Mouse (Mus musculus): ENCODE measurements around the gene Dnaaf2. TPM values are rescaled to one million over a fixed set of nuclear protein-coding genes. Genes with fewer than 3 reads are reported as not detected.
"Not testable (repeated sequence)": the region's sequence is repeated elsewhere in the genome, so short reads cannot be mapped to it uniquely, and the experiment has no call there.

Dnaaf2 gene
- total RNA-seq, 2 experiments from 2014 or later = 0.57 to 1.2 TPM

DNA sequence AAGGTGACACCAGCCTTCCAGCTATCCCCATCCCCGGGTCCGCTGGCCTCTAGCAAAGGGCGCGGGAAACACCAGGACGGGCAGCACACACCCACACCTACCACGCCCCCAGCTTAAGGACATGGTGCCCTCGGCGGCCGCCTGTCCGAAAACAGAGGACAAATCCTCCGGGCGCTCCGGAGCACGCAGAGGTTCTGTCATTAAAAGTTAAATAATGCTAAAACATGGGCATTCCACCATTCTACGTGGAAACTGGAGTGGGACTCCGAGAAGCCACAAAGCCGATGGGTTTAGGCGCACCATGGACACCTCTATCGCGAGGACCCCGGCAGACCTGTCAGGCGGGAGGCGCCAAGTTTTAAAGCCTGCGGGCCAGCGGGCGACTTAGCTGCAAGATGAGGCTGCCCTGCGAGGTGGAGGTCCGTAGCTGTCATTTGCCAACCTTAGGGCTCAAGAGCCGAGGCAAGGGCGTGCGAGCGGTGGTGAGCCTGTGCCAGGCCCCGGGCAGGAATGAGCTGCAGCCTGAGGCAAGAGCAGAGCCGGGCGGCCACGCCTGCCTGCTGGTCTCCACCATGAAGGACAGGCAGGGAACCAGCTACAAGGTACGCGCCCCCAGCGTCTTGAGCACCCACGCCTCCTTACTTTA, 29.6 kb downstream of the Dnaaf2 start, which contains the start of gene Lrr1:
TSS of gene Lrr1 (plus strand) at position 354 of the 646 bp plus-strand sequence.
- intact Hi-C loops (cut with DNase I) = no loop called here
- DNase-seq = peak; percentile 92

- DNase-seq = no peak
These were observed 30.4 kb downstream of the Dnaaf2 start for GRCm38 (mm10) chr12:69167656-69168460.

GRCm38 (mm10) chr12:69166861-69167581, 31.2 kb downstream of the Dnaaf2 start:
- intact Hi-C loops (cut with DNase I); DNase-seq: not testable (repeated sequence)

More at GRCm38 (mm10) chr12:69167656-69168460, 30.4 kb downstream of the Dnaaf2 start:
- intact Hi-C loops (cut with DNase I) = no loop called here

DNA sequence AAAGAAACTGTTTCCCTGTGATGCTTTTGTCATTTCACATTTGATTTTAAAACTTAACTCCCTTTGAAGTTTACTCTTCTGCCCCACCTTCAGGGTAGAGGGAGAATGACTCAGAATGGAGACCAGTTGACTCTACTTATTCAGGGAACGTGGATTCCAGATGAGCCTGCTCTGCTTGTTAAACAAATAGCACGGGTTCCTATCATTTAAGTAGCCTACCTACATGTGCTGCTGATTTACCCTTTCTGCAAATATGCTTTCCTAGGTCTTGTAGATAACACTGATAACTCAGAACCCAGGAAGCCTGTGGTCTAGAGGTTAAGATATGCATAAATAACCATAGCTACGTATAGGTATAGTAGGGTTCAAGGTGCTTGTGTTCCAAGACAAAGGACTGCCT, 33.3 kb downstream of the Dnaaf2 start:
- intact Hi-C loops (cut with DNase I) = no loop called here
- DNase-seq = no peak

DNA sequence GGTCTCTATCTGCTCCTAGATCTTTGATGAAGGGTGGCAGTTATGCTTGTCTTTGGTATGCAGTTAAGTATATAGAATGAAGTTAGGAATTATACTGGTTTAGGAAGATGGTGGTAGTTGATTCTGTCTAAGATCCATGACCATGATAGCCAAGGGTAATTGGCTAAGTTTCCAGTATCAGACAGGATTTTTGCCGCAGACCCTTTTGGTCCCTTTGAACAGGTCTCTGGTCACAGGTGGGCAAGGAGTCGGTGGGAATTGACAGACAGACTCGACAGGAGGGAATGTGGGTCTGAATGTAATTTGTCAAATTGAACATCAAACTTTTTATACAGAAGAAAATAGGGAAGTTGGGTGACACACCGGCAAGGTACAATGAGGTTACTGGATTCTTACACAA, 34.6 kb downstream of the Dnaaf2 start:
- DNase-seq; intact Hi-C loops (cut with DNase I): not testable (repeated sequence)

GRCm38 (mm10) chr12:69160677-69161076, 37.6 kb downstream of the Dnaaf2 start:
- intact Hi-C loops (cut with DNase I); DNase-seq: not testable (repeated sequence)

- peak; percentile 40 to 58 for DNase-seq
- intact Hi-C loops (cut with DNase I) = no loop called here
These were observed 38.7 kb downstream of the Dnaaf2 start for GRCm38 (mm10) chr12:69159578-69159940.

DNA sequence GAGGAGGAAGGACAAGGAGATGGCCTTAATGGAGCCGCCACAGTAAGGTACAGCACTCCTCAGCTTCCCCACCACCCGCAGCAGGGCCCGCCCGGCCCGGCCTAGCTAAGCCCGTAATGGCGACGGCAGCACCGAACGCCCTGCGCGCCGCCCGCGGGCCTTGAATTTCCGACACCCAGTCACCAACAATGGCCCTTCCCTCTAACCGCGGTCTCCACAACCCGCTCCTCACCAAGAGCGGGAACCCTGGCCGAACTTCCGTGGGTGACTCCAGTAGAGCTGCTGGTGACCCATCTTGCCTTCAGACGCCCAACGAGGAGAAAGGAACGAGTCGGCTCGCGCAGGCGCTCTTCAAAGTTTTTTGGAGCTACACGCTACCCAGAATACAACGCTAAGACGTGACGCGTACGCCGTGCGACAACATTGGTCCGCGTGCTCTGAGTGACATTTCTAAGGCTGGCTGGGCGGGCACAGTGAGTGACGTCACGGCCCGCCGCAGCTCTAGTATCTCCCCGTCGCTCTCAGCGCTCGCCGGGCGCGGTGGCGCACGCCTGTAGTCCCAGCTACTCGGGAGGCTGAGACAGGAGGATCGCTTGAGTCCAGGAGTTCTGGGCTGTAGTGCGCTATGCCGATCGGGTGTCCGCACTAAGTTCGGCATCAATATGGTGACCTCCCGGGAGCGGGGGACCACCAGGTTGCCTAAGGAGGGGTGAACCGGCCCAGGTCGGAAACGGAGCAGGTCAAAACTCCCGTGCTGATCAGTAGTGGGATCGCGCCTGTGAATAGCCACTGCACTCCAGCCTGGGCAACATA, 39.3 kb downstream of the Dnaaf2 start, which contains the start of gene Rps29:
TSS of gene Rps29 (minus strand) at position 422 of the 813 bp plus-strand sequence.
- intact Hi-C loops (cut with DNase I) = not testable (repeated sequence)
- DNase-seq = peak; percentile 98

GRCm38 (mm10) chr12:69158366-69158764, 39.9 kb downstream of the Dnaaf2 start:
- no peak for DNase-seq
- intact Hi-C loops (cut with DNase I) = no loop called here

GRCm38 (mm10) chr12:69157107-69157506, 41.1 kb downstream of the Dnaaf2 start:
- intact Hi-C loops (cut with DNase I) = no loop called here
- DNase-seq = no peak

DNA sequence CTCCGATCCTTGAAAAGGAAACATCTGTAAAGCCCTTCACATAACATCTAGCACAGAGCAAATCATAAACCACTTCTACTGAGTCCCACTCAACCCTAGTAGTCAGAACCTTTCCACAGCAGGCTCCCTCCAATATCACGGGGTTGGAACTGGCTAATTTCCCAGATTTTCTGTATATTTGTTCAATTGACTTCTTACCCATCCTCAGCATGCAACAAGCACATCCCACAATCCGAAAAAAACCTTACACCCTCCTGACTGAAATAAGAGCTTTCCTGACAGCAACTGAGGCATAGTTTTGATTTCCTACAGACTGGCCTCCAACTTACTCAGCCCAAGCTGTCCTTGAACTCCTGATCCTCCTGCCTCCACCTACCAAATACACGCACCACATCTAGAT, 41.8 kb downstream of the Dnaaf2 start:
- intact Hi-C loops (cut with DNase I) = no loop called here
- DNase-seq = no peak

DNA sequence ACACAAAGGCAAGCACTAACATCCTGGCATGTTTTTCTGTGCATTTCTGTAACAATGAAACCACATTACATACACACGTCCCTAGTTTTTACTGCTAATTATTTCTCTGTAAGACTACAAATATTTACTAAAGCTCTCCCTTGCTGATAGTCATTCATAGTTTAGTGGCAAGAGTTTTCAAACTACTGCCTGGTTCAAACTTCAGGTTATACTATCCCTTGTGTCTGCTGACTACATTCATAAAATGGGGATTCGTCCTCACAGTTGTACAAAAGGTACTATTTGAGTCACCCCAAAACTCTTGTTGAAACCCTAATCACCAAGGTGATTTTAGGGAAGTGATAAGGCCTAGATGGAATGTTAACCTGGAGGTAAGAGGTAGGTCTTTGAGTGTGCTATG, 42.3 kb downstream of the Dnaaf2 start:
- no peak for DNase-seq
- intact Hi-C loops (cut with DNase I) = no loop called here

- intact Hi-C loops (cut with DNase I) = no loop called here
- no peak for DNase-seq
These were observed 48.2 kb downstream of the Dnaaf2 start for GRCm38 (mm10) chr12:69150049-69150448.

GRCm38 (mm10) chr12:69147166-69147735, 51.0 kb downstream of the Dnaaf2 start:
- peak; percentile 26 to 35 for DNase-seq
- intact Hi-C loops (cut with DNase I) = no loop called here

DNA sequence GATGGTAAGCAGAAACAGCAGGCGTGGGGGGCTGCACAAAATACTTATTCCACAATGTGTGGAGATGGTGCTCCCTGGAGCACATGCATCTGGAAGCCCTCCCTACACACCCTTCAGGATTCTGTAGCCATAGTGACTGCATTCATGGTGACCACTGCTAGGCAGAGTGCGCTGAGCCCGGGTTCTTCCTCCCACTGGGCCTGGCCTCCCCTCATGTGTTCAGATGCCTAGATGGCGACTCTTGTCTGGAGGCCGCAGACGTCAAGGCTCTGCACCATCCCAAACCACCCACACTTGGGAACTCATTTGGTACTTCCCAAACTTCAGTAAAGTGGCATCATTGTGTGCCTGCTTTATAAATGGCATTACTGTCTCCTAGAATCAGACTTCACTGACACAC, 54.8 kb downstream of the Dnaaf2 start:
- no peak for DNase-seq
- intact Hi-C loops (cut with DNase I) = no loop called here

DNA sequence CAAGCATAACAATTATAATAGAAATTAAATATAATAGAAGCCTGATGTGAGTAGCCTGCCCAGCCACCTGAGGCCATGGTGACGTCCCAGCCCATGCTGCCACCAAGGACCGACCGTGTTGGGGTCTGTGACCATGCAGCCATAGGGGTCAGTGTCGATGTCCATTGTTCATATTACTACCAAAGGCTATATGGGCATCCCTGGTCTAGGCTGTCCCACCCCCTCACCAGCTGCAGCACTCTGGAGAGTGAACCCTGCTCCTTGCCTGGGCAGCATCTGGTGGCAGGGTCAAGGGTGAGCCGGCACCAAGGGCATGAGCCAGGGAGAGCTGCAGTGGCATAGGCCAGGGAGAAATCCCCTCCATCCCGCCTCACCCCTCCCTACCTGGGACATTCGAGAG, 58.4 kb downstream of the Dnaaf2 start:
- intact Hi-C loops (cut with DNase I) = no loop called here
- no peak for DNase-seq

DNA sequence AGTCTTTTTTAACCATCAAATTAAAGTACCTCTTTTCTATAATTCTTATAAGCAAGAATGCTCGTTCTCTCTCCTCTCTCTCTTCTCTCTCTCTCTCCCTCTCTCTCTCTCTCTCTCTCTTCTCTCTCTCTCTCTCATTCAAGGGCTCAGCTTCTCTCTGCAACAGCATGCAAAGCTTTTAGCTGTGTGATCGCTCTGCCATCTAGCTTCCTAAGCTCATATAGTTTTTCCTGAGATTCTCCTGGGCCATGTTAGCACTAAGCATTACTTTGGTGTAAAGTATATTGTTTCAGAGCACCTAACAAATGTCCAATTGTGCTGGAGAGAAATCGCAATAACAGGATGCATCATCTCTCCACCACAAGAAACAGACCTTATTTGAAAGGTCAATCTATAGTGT, 59.0 kb downstream of the Dnaaf2 start:
- DNase-seq = no peak
- intact Hi-C loops (cut with DNase I) = no loop called here

Measured in heart, postnatal 10 days (tissue).